Mouse (Mus musculus): ENCODE results near the gene Col9a2.

The Col9a2 gene

DNA sequence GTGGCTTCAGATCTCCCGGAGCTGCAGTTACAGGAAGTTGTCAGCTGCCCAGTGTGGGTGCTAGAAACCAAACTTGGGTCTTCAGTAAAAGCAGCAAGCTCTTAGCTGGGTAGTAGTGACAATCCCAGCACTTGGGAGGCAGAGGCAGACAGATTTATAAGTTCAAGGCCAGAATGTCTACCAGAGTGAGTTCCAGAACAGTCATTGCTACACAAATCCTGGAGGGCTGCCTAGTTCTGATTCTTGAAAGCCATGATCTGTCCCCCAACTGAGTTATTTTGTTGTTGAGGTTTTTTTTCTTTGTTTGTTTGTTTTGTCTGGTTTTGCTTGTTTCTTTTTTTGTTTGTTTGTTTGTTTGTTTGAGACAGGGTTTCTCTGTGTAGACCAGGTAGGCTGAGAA is 11.0 kb upstream of the Col9a2 start:
- Histone ChIP-seq H3K4me1 (replicated peaks; ENCODE audit: low read depth, low read length) (peaks cover 37% of the 10 kb centered on the region), H3K36me3 (ENCODE audit: insufficient read depth, low read length) (no peaks in the 10 kb centered on the region), H3K4me3 (replicated peaks; ENCODE audit: low read length) (no peak overlapping the region), H3K9me3 (ENCODE audit: low read length) (no peaks in the 10 kb centered on the region), H3K27me3 (ENCODE audit: insufficient read depth, low read length) (peaks cover 6% of the 10 kb centered on the region)
- no peak for TF ChIP-seq CTCF (conservative IDR thresholded peaks at IDR 0.05; ENCODE audit: low read length)
- TF ChIP-seq POU5F1 (IDR thresholded peaks at IDR 0.05; ENCODE audit: borderline replicate concordance, low read length), result no peak
- TF ChIP-seq NANOG (IDR thresholded peaks at IDR 0.05; ENCODE audit: borderline replicate concordance, low read length), result no peak

DNA sequence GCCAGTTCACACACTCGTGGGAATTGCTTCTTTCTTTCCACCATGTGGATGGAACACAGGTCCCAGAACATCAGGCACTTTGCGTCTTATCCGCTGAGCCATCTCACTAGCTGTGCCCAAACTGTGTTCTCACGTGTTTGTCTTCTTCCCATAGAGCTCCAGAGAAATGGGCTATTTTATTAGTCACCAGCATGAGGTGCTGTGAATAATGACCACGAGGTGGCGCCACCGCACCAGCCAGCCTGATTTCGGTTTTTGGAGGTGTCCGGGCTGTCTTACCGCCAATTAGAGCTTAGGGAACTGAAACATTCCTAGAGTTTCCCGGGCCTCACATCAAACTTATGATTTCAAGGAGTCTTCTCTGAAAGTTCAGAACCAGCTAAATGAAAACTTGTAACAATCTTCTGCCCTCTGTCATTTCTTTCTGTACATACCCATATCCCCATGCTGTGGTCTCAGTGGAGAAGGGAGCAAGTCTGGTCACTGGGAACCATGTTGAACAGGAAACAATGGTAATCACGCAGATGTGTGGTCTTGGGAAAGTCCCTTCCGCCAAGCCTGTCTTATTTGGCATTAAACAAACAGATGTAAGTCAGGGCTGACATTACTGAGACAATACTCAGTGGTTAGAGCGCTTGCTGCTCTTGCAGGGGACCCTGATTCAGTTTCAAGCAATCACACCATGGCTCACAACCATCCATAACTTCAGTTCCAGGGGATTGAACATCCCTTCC is 10.4 kb upstream of the Col9a2 start:
- no peaks in the 10 kb centered on the region for H3K9me3 ChIP-seq (ENCODE audit: low read length)
- H3K36me3 ChIP-seq (ENCODE audit: insufficient read depth, low read length), result no peaks in the 10 kb centered on the region
- H3K27me3 ChIP-seq (ENCODE audit: insufficient read depth, low read length), result peaks cover 6% of the 10 kb centered on the region
- TF ChIP-seq NANOG (IDR thresholded peaks at IDR 0.05; ENCODE audit: borderline replicate concordance, low read length) (no peak), CTCF (conservative IDR thresholded peaks at IDR 0.05; ENCODE audit: low read length) (peak; percentile 95)
- H3K4me1 ChIP-seq (replicated peaks; ENCODE audit: low read depth, low read length), result peaks cover 37% of the 10 kb centered on the region
- no peak overlapping the region for H3K4me3 ChIP-seq (replicated peaks; ENCODE audit: low read length)

DNA sequence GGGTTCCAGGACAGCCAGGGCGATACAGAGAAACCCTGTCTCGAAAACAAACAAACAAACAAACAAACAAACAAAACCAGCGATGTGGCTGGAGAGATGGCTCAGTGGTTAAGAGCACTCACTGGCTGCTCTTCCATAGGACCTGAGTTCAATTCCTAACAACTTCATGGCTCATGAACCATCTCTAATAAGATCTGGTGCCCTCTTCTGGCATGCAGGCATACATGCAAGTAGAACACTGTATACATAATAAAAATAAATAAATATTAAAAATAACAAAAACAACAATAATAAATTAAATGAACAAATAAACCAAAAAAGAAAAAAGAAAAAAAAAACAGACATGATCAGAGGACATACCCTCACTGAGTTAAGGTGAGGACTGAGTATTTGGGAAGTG is 9.6 kb upstream of the Col9a2 start:
- Histone ChIP-seq H3K27me3 (ENCODE audit: insufficient read depth, low read length) (peaks cover 6% of the 10 kb centered on the region), H3K36me3 (ENCODE audit: insufficient read depth, low read length) (no peaks in the 10 kb centered on the region), H3K4me3 (replicated peaks; ENCODE audit: low read length) (no peak overlapping the region), H3K9me3 (ENCODE audit: low read length) (no peaks in the 10 kb centered on the region), H3K4me1 (replicated peaks; ENCODE audit: low read depth, low read length) (peaks cover 37% of the 10 kb centered on the region)
- TF ChIP-seq NANOG (IDR thresholded peaks at IDR 0.05; ENCODE audit: borderline replicate concordance, low read length) (no peak), CTCF (conservative IDR thresholded peaks at IDR 0.05; ENCODE audit: low read length) (no peak), POU5F1 (IDR thresholded peaks at IDR 0.05; ENCODE audit: borderline replicate concordance, low read length) (no peak)

DNA sequence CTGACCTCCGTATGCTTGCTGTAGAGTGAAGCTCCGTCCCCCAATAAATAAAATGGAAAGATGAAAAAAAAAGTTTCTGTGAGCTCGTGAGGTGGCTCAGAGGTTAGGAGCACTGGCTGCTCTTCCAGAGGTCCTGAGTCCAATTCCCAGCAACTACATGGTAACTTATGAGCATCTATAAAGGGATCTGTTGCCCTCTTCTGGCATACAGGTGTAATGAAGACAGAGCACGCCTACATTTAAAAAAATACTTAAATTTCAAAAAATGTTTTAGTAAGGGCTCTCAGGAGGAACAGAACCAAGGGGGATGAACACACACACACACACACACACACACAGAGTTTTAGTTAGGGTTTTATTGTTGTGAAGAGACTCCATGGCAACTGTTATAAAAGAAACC is 7.7 kb upstream of the Col9a2 start:
- Histone ChIP-seq H3K27me3 (ENCODE audit: insufficient read depth, low read length) (peaks cover 6% of the 10 kb centered on the region), H3K9me3 (ENCODE audit: low read length) (no peaks in the 10 kb centered on the region), H3K36me3 (ENCODE audit: insufficient read depth, low read length) (no peaks in the 10 kb centered on the region), H3K4me1 (replicated peaks; ENCODE audit: low read depth, low read length) (peaks cover 26% of the 10 kb centered on the region), H3K4me3 (replicated peaks; ENCODE audit: low read length) (no peak overlapping the region)
- no peak for TF ChIP-seq NANOG (IDR thresholded peaks at IDR 0.05; ENCODE audit: borderline replicate concordance, low read length)
- TF ChIP-seq CTCF (conservative IDR thresholded peaks at IDR 0.05; ENCODE audit: low read length), result no peak; the same call in 1 of the 2 replicates
- TF ChIP-seq POU5F1 (IDR thresholded peaks at IDR 0.05; ENCODE audit: borderline replicate concordance, low read length), result no peak

DNA sequence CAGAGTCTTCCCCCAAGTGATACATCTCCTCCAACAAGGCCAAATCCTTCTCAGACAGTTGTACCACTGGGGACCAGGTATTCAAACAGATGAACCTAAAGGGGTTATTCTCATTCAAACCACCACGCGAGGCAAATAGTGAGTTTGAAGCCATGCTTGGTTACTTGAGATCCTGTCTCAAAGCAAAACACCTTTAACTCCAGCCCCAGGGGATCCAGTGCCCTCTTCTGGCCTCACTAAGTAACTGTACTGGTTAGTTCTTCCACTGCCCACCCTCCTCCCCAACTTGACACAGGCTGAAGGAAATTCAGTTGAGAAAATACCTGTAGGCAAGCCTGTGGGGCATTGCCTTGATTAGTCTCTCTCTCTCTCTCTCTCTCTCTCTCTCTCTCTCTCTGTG is 6.2 kb upstream of the Col9a2 start:
- no peak overlapping the region for H3K4me3 ChIP-seq (replicated peaks; ENCODE audit: low read length)
- H3K27me3 ChIP-seq (ENCODE audit: insufficient read depth, low read length), result peaks cover 10% of the 10 kb centered on the region
- H3K4me1 ChIP-seq (replicated peaks; ENCODE audit: low read depth, low read length), result peaks cover 18% of the 10 kb centered on the region
- no peaks in the 10 kb centered on the region for H3K36me3 ChIP-seq (ENCODE audit: insufficient read depth, low read length)
- H3K9me3 ChIP-seq (ENCODE audit: low read length), result no peaks in the 10 kb centered on the region
- no peak for TF ChIP-seq POU5F1 (IDR thresholded peaks at IDR 0.05; ENCODE audit: borderline replicate concordance, low read length)
- no peak for TF ChIP-seq NANOG (IDR thresholded peaks at IDR 0.05; ENCODE audit: borderline replicate concordance, low read length)
- peak; percentile 24 for TF ChIP-seq CTCF (conservative IDR thresholded peaks at IDR 0.05; ENCODE audit: low read length)

DNA sequence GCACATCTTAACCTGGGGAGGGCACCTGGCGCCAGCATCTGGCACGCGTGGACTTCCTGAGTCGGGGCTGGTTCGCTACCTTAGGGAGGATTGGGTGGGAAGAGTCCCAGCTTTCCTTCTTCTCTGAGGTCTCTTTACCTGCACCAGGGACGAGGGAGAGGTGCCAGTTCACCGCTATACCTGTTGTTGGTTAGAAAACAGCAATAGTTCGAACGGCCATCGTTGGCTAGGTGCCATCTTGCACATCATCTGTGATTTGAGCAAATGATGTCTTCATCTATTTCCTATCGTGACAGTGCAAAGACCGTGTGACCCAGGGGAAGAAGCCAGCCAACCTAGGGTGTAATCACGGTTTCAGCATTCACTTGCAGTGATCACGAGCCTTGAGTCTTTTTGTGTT is 1.1 kb downstream of the Col9a2 start:
- no peak for TF ChIP-seq NANOG (IDR thresholded peaks at IDR 0.05; ENCODE audit: borderline replicate concordance, low read length)
- TF ChIP-seq CTCF (conservative IDR thresholded peaks at IDR 0.05; ENCODE audit: low read length), result no peak
- no peak for TF ChIP-seq POU5F1 (IDR thresholded peaks at IDR 0.05; ENCODE audit: borderline replicate concordance, low read length)
- H3K9me3 ChIP-seq (ENCODE audit: low read length), result no peaks in the 10 kb centered on the region

DNA sequence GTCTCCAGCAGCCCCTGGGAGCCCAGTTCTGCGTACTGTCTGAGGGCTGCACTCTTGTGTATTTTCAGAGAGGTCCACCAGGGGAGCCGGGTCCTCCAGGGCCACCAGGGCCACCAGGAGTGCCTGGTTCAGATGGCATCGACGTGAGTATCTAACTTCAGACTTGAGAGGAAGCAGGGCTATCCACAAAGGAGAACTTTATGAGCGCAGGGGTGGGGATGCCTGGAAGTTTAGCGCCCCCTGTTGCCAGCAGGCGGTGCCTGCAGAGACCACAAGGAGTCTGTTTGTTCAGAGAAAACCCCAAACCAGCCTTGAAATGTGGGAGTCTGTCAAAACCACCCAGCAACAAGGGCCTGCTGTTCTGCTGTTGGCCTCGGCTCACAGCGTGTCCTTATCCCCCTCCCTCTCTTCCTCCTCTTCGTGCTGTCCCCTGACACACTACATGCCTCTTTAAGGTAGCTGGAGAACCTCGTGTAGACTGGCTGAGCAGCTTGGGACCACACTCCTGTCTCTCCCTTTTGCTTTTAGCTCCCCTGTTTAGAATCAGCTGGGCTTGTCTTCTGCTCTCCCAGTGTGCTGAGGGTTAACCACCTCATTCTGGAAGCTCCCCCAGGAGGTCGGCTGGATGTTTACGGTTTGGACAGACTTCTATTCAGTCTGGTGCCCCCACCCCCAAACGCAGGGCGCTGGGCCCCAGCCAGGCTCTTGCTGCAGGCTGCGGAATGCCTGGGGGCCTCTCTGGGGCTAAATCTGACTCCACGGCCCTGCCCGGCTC is 1.9 kb downstream of the Col9a2 start:
- Histone ChIP-seq H3K9me3 (ENCODE audit: low read length) (no peaks in the 10 kb centered on the region), H3K4me3 (replicated peaks; ENCODE audit: low read length) (peak overlapping the region; percentile 51), H3K27me3 (ENCODE audit: insufficient read depth, low read length) (peaks cover 31% of the 10 kb centered on the region), H3K36me3 (ENCODE audit: insufficient read depth, low read length) (peaks cover 15% of the 10 kb centered on the region), H3K4me1 (replicated peaks; ENCODE audit: low read depth, low read length) (peaks cover 62% of the 10 kb centered on the region)
- TF ChIP-seq CTCF (conservative IDR thresholded peaks at IDR 0.05; ENCODE audit: low read length), result peak; percentile 86
- TF ChIP-seq POU5F1 (IDR thresholded peaks at IDR 0.05; ENCODE audit: borderline replicate concordance, low read length), result no peak
- no peak for TF ChIP-seq NANOG (IDR thresholded peaks at IDR 0.05; ENCODE audit: borderline replicate concordance, low read length)

More for the DNA sequence above, 1.1 kb downstream of the Col9a2 start:
- peaks cover 8% of the 10 kb centered on the region for H3K36me3 ChIP-seq (ENCODE audit: insufficient read depth, low read length)
- H3K4me3 ChIP-seq (replicated peaks; ENCODE audit: low read length), result peak overlapping the region; percentile 80
- H3K4me1 ChIP-seq (replicated peaks; ENCODE audit: low read depth, low read length), result peaks cover 62% of the 10 kb centered on the region
- H3K27me3 ChIP-seq (ENCODE audit: insufficient read depth, low read length), result peaks cover 31% of the 10 kb centered on the region

DNA sequence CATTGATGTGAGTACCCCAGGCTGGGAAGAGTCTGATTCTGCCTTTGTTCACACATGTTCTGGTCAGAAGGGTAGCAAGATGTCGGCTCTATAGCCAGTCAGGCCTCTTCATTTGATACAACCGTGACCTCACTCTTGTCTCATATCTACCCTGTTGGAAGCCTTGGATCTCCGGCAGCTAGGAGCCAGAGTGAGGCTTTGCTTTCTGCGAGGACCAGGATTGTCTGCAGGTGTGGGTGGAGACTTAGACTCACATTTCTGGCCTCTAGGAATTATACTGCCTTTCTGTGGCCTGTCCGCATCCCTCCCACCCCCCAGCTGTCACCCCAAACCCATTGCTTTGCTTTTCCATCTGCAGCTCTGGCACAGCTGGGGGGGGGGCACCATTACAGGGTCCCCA is 3.3 kb downstream of the Col9a2 start:
- Histone ChIP-seq H3K9me3 (ENCODE audit: low read length) (no peaks in the 10 kb centered on the region), H3K4me1 (replicated peaks; ENCODE audit: low read depth, low read length) (peaks cover 62% of the 10 kb centered on the region), H3K27me3 (ENCODE audit: insufficient read depth, low read length) (peaks cover 31% of the 10 kb centered on the region), H3K36me3 (ENCODE audit: insufficient read depth, low read length) (peaks cover 17% of the 10 kb centered on the region), H3K4me3 (replicated peaks; ENCODE audit: low read length) (peak overlapping the region; percentile 39; the same call in 1 of the 2 replicates)
- TF ChIP-seq NANOG (IDR thresholded peaks at IDR 0.05; ENCODE audit: borderline replicate concordance, low read length) (no peak), CTCF (conservative IDR thresholded peaks at IDR 0.05; ENCODE audit: low read length) (no peak), POU5F1 (IDR thresholded peaks at IDR 0.05; ENCODE audit: borderline replicate concordance, low read length) (no peak)

Data from E14TG2a.4 (cell line).